Mouse (Mus musculus): ENCODE measurements at regions not wholly inside any gene's neighbourhood (a gene's known extent, or its start where the extent isn't known, plus 50 kb on each side); places are given as distances from the start of the nearest gene placed in this dataset.

DNA sequence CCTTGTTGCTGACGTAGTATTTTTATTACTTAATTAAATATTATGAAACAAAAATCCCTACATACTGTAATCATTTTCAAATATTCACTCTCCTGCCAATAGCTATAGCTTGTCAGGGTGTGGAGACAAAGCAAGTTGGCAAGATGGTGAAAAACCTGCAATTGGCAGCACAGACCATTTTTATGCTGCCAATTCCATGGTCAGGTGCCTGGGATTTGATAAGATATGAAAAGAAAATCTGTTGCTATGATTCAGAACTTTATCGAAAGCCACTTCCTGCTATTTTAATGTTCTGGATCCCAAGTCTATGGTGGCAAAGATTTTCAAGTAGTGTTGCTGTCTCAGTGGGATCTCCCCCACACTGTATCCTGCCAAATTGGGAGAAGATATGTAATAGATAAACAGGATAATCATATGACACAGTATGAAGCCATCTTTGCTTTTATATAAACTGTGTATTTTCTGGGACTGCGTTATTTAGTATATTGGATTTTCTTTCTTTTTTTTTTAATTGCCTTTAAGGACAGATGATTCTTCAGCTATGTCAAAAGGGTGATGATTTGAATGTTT, 165.3 kb upstream of the Lrrc3b start:
- DNase-seq (ENCODE audit: low read depth), result no peak

GRCm38 (mm10) chr14:15610166-15610565, 171.4 kb upstream of the Lrrc3b start:
- DNase-seq (ENCODE audit: low read depth), result no peak

DNA sequence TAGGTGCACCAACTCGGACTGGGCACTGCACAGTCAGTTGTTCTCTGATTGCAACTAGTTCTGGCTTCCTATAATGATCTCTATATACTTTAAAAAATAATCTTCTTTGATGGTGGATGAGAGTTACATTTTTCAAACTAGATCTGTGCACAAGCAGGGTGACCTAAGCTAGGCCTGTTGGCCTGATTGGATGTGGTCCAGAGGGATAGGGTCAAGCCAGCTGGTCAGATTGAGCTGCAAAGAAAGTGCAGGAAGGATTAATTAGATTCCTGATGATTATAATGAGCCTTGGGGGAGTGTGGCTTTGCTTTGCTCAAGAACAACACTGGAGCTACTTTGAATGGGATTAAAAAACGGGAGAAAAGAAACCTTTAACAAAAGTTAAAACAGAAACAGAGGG, 195.8 kb upstream of the Lrrc3b start:
- no peak for DNase-seq (ENCODE audit: low read depth)

DNA sequence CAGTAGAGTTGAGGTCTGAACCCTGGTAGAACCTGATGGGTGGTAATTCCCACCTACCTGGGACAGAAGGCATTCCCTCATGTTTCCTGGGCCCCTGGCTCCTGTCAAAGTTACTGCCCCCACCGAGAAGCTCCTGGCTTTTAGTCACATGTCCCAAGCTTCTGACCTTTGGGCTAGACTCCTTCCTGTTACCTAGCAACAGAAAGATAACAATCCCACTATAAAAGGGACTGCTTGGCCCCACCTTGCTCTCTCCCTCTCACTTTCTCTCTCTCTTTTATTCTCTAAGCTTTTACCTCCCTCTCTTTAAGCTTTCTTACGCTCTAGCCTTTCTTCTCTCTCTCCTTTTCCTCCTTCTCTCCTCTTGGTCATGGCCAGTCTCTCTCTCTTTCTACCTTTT, 198.9 kb upstream of the Lrrc3b start:
- DNase-seq (ENCODE audit: low read depth), result no peak

DNA sequence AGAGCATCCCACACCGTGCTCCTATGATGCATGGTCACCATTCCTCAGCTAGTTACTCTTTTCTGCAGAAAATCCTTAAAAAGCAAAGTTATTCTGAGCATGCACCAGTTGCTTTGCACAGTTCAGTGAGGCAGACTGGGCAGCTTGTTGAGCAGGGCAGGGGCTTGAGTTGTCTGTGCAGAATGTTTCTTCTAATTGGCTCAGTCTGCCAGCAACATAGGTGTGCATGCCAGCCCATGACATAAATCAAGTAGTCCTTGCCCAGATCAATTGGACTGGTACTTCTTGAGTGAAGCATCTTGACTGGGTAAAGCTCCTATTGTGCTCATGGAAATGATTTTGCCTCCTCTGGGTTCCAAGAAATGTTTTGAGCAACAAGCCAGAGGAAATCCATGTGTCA, 200.1 kb upstream of the Lrrc3b start:
- no peak for DNase-seq (ENCODE audit: low read depth)

- DNase-seq (ENCODE audit: low read depth), result no peak
Measured at GRCm38 (mm10) chr14:15660886-15661285, 222.1 kb upstream of the Lrrc3b start.

GRCm38 (mm10) chr14:15672292-15672691, 233.5 kb upstream of the Lrrc3b start:
- no peak for DNase-seq (ENCODE audit: low read depth)

DNA sequence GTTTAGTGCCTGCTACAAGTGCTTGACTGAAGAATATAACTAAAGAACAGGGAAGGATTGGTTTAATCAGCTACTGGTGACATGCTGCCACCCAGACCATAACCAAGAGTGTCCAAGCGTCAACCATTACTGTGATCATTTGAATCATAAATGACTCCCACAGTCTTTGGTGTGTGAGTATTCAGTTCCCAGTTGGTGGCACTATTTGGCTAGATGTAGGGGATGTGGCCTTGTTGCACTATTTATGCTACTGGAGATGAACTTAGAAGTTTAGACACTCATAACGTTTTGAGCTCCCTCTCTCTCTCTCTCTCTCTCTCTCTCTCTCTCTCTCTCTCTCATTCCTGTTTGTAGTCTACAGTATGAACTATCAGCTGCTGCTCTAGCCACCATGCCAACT, 238.4 kb upstream of the Lrrc3b start:
- no peak for DNase-seq (ENCODE audit: low read depth)

DNA sequence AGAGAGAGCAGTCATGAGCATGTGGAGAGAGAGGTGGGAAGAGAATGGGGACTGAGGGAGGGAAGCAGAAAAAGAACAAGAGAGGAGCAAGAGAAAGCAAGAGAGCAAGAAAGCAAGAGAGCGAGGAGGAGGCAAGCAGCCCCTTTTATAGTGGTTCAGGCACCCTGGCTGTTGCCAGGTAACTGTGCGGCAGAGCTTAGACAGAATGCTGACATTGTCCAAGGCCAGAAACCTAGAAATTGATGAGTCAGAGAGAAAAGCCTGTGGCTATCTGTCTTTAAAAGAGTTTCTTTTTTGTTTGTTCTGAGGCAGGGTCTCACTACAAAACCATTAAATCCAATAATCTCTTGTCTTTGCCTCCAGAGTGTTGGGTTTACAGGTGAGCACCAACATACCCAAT, 240.7 kb upstream of the Lrrc3b start:
- DNase-seq (ENCODE audit: low read depth), result no peak

DNA sequence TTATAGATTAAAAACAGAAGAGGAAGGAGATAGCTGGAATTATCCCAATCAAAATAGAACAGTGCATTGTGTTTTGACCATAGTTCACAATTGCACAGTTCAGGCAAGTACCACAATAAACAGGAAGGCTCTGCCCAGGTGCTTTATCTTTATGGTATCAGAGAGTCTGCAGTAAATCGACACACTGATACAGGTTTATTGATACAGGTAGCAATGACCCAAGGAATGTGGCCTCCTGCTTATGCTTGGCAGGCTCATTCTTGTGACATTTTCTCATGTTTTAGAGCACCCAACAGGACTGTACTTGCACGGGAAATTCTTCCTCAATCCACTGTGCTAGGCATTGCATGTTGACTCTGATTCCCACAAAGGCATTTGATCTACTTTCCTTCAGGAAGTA, 259.2 kb upstream of the Lrrc3b start:
- DNase-seq (ENCODE audit: low read depth), result no peak

DNA sequence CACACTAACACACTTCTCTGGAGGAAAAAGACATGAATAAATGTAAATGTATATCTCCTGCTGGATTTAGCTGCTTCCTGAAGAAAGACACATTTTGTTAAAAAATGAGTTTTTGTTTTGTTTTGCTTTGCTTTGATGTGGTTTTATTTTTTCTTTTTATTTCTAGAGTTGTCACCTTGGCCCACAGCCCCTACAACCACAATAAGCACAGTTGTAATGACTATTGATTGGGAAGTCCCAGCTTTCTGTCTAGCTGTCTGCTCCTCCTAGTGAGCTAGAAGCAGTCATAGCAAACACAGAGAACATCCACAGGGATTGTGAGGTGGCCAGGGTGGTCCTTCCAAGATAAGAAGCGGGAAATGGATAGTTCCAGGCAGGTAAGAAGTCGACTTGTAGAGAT, 259.8 kb upstream of the Lrrc3b start:
- no peak for DNase-seq (ENCODE audit: low read depth)

DNA sequence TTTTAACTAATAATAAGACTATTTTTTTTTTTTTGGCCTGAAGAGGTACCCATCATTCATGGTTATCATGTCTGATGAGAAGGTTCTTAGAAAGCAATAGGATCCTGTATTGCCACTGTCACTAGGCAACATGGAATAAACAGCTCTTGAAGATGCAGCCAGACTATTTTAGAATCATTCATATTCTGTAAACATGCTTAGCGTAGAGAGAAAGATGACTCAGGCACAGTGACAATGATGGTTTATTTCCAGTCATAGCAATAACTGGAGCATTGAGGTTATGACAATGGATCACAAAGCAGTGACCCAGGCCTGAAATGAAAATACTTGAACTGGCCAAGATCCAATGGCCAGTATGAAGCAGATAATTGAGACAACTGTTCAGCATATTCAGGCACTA, 283.3 kb upstream of the Lrrc3b start:
- DNase-seq (ENCODE audit: low read depth), result no peak

DNA sequence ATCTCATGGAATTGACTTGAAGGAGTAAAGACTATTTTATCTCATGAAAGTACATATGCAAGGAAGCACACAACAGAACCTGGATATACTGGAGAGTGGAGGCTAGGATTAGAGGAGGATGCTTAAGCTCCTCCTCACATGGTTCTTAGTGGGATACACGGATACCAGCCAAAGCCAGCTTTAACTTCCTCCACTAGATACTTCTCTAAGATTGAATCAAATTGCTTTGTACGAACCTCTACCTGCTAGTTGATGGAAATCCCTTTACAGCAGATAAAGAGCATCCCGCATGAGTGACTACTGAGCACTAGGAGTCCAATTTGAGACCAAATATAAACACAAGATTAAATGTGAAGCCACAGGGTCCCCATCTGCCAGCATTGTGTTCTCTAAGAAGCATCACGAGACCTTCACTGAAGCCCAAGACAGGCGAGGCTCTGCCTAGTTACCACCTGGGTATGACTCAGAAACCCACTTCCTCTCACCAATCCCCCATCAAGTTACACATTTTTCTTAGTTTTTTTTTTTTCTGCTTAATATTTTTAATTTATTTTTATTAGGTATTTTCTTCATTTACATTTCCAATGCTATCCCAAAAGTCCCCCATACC, 307.9 kb upstream of the Lrrc3b start:
- no peak for DNase-seq (ENCODE audit: low read depth)

GRCm38 (mm10) chr14:15769846-15770448, 331.2 kb upstream of the Lrrc3b start:
- DNase-seq (ENCODE audit: low read depth), result peak; percentile 1

DNA sequence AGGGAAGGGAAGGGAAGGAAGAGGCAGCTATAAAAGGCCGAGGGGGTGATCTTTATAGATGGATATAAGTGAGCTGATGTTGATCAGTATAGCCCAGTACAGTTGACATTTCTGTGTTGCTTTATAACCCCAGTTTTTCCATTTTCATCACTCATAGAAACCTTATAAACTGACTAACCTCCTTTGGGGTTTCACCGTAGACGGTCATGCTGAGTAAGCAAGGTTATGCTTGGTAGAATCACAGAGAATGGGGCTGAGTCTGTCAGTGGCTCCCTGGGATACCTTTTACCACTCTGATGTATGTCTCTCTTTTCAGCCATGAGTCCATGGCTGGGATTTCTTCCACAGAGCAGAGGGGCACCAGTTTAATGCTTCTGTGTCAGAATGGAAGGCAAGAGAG, 345.9 kb upstream of the Lrrc3b start:
- DNase-seq (ENCODE audit: low read depth), result no peak

DNA sequence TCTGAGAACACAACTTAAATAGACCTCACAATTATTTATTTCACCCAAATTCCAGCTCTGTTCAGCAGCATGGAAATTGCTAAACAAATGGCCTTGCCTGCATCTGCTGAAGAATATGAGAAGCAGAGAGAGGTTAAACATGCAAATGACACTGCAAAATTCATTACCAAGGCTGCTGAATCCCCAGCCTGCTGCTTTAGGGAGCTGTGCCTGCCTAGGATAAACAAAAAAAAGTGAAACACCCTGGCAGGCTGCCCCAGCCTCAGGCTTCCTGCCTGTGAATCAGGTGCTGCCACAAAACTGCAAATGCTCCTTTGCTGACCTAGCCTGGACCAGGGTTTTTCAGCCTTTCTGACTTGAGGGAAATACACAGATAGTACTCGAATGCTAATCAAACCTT, 346.4 kb upstream of the Lrrc3b start:
- DNase-seq (ENCODE audit: low read depth), result no peak

GRCm38 (mm10) chr14:15795698-15796097, 356.9 kb upstream of the Lrrc3b start:
- no peak for DNase-seq (ENCODE audit: low read depth)

GRCm38 (mm10) chr14:15797019-15797418, 358.2 kb upstream of the Lrrc3b start:
- DNase-seq (ENCODE audit: low read depth), result no peak

DNA sequence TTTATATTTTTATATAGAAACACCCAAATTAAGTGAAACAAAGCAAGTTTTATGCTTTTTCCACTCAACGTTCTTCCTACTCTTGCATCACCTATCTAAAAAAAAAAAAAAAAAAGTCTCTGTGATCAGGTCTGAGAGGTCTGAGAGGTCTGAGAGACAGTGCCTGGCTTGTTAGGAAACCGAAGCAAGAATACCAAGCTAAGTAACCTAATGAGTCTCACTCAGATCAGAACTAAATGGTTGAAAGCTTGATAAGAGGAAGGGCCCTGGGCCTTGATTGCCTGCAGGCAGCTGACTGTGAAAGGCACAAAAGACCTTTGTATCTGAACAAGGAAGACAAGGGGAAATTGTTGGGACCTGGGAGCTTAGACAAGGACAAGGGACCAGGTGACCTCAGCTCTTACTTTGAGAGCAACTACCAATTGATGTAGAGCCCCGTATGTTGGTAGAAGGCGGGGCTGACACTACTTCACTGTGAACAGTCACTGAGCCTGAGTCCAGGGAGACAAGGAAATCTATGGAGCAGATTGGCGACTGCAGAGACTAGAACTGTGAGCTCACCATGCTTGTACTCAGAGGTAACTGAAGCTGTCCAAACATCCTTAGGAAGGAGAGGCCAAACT, 362.8 kb upstream of the Lrrc3b start:
- no peak for DNase-seq (ENCODE audit: low read depth)

DNA sequence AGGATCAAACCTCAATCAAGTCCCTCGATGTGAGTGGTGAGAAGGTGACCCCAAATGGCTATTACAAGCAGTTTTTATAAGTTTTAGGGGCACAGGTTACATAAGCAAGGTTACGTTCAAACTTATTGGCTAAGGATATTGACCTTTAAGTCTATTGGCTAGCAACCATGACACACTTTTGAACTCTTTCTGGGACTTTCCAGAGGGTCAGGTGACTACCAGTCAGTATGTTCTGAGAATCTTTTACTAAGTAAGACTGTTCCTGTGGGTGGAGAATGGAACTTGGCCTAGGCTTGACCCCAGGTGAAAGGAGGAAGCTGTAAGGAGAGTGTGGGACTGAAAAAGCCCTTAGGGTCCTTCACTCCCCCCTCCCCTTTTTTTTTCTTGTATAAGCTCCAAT, 370.3 kb upstream of the Lrrc3b start:
- no peak for DNase-seq (ENCODE audit: low read depth)

GRCm38 (mm10) chr14:15841390-15842023, 402.7 kb upstream of the Lrrc3b start:
- no peak for DNase-seq (ENCODE audit: low read depth)

DNA sequence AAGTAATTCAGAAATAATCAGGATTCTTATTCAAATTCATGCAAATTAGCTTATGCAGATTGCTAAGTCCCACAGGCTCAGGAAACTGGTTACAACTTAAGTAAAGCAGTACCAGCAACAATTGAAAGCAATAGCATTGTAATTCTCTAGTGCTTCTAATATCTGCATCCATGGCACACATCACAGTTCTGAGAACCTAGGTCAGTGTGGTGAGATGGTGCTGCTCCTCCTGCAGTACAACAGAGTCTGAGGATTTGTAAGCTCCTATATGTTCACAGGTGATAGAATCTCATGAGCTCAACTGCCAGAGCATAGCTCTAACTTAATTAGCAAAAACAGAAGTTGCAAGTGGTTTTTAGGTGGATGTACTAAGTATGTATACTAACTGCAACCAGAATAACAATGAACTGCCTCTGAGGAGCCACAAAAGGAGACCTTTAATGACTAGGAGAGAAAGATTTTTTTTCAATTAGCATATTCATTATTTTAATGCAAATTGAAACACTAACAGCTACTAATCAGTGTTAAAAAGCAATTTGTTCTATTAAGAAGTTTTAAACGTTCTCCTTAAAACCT, 403.3 kb upstream of the Lrrc3b start:
- DNase-seq (ENCODE audit: low read depth), result no peak

DNA sequence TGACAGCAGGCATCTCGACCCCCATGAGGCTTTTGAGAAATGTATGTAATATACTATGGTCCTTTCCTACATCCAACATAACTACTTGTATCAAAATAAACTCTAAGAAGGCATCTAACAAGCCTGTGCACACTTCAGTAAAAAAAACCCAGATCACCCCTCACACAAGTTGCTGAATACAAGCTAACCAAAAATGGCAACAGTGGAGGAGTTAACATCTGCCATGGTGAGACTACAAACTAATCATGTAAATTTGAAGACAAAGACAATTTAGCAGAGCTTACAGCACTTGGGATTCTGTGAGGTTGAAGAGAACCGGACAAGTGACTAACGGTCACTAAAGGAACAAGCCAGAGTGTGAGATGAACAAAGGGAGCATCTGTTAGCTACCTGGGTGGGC, 380.6 kb upstream of the Ngly1 start:
- DNase-seq (ENCODE audit: low read depth), result no peak

Data from NIH3T3 (cell line).